Comparison of ENCODE assay signal across 15 mouse cellular contexts in genomic region chr9:106436566-106436965, GRCm38 (mm10). TPM values are rescaled to one million over a fixed set of nuclear protein-coding genes. Genes with fewer than 3 reads are reported as not detected.
DNase-seq lines count a peak whose midpoint lies in the region; ATAC-seq and TF ChIP-seq lines count a peak whose summit lies in the region.
"Had no signal": no experiment of that assay in that cellular context is flagged by ENCODE, and none has a peak within 500 bp of the region (broad histone marks: within the 10 kb centered on the region; RNA-seq: fewer than 3 reads in every experiment).

No protein-coding gene starts in this region.

- intact Hi-C loops in heart, postnatal 36 days (cut with DNase I) = no loop called here

- no peak for TF ChIP-seq POLR2A in bone marrow macrophage, adult 2 months (IDR thresholded peaks at IDR 0.05; ENCODE audit: borderline replicate concordance, low read depth, low read length)

- H3K4me3 ChIP-seq in heart, embryonic 13.5 days = no peak overlapping the region
- H3K4me3 ChIP-seq in midbrain, embryonic 13.5 days (replicated peaks) = no peak overlapping the region
- no peak overlapping the region for H3K4me3 ChIP-seq in midbrain, embryonic 15.5 days
- peak overlapping the region; percentile 68 for H3K4me3 ChIP-seq in bone marrow macrophage, adult 2 months (ENCODE audit: insufficient read depth, low read length)
- H3K4me3 ChIP-seq in liver, embryonic 15.5 days (replicated peaks) = no peak overlapping the region
- no peak overlapping the region for H3K4me3 ChIP-seq in hindbrain, embryonic 11.5 days (ENCODE audit: low read depth, low read length)
- H3K4me3 ChIP-seq: gastrocnemius, adult 2 months; heart, adult 2 months had no signal

- no peak for TF ChIP-seq CTCF in bone marrow macrophage, adult 2 months (IDR thresholded peaks at IDR 0.05; ENCODE audit: low read depth, low read length)

- H3K27me3 ChIP-seq in heart, embryonic 13.5 days (replicated peaks) = no peaks in the 10 kb centered on the region
- no peaks in the 10 kb centered on the region for H3K27me3 ChIP-seq in midbrain, embryonic 13.5 days
- H3K27me3 ChIP-seq in midbrain, embryonic 15.5 days (replicated peaks) = no peaks in the 10 kb centered on the region
- no peaks in the 10 kb centered on the region for H3K27me3 ChIP-seq in liver, embryonic 15.5 days
- H3K27me3 ChIP-seq in hindbrain, embryonic 11.5 days (ENCODE audit: control insufficient read depth, insufficient read depth, low read length) = no peaks in the 10 kb centered on the region

- ATAC-seq in heart, embryonic 13.5 days (ENCODE audit: extremely low read depth, insufficient number of reproducible peaks, low FRiP score, low TSS enrichment) = no peak
- ATAC-seq in midbrain, embryonic 13.5 days = no peak
- ATAC-seq in midbrain, embryonic 15.5 days (replicated peaks) = no peak
- ATAC-seq in liver, embryonic 15.5 days (ENCODE audit: insufficient read depth) = no peak
- ATAC-seq in hindbrain, embryonic 11.5 days (ENCODE audit: low FRiP score) = no peak
- ATAC-seq: inflammation-experienced regulatory T-cells, adult 6 months; lung, postnatal 0 days had no signal

- H3K4me1 ChIP-seq in heart, embryonic 13.5 days = peaks cover 33% of the 10 kb centered on the region
- H3K4me1 ChIP-seq in midbrain, embryonic 13.5 days (replicated peaks) = peaks cover 18% of the 10 kb centered on the region
- peaks cover 21% of the 10 kb centered on the region for H3K4me1 ChIP-seq in midbrain, embryonic 15.5 days
- H3K4me1 ChIP-seq in bone marrow macrophage, adult 2 months (ENCODE audit: control insufficient read depth, insufficient read depth, low read length) = peaks cover 8% of the 10 kb centered on the region
- peaks cover 72% of the 10 kb centered on the region for H3K4me1 ChIP-seq in liver, embryonic 15.5 days (replicated peaks)
- peaks cover 5% of the 10 kb centered on the region for H3K4me1 ChIP-seq in hindbrain, embryonic 11.5 days (replicated peaks; ENCODE audit: control insufficient read depth, insufficient read depth, low read length)

- 77% methylated on average over 9 of the region's 9 CpGs for WGBS in heart, embryonic 13.5 days
- WGBS in midbrain, embryonic 13.5 days = 80% methylated on average over 9 of the region's 9 CpGs
- WGBS in midbrain, embryonic 15.5 days = 82% methylated on average over 9 of the region's 9 CpGs
- WGBS in liver, embryonic 15.5 days (ENCODE audit: insufficient replicate concordance) = 73% methylated on average over 9 of the region's 9 CpGs
- 82% methylated on average over 9 of the region's 9 CpGs for WGBS in hindbrain, embryonic 11.5 days

- no peaks in the 10 kb centered on the region for H3K9me3 ChIP-seq in heart, embryonic 13.5 days
- H3K9me3 ChIP-seq in midbrain, embryonic 13.5 days = no peaks in the 10 kb centered on the region
- no peaks in the 10 kb centered on the region for H3K9me3 ChIP-seq in midbrain, embryonic 15.5 days
- no peaks in the 10 kb centered on the region for H3K9me3 ChIP-seq in liver, embryonic 15.5 days (replicated peaks)
- no peaks in the 10 kb centered on the region for H3K9me3 ChIP-seq in hindbrain, embryonic 11.5 days (ENCODE audit: control insufficient read depth, low read length)

- H3K9ac ChIP-seq in heart, embryonic 13.5 days = peak overlapping the region; percentile 76
- H3K9ac ChIP-seq in midbrain, embryonic 13.5 days (replicated peaks) = 0 out of 2 replicates have a peak overlapping the region, but pooled peaks have one; percentile 14
- no peak overlapping the region for H3K9ac ChIP-seq in midbrain, embryonic 15.5 days
- no peak overlapping the region for H3K9ac ChIP-seq in liver, embryonic 15.5 days
- no peak overlapping the region for H3K9ac ChIP-seq in hindbrain, embryonic 11.5 days (ENCODE audit: low read depth, low read length)

- DNase-seq in heart, postnatal 36 days = no peak
- DNase-seq in frontal cortex, postnatal 36 days (ENCODE audit: low spot score in 2 of 2) = no peak
- DNase-seq in hindbrain, embryonic 11.5 days (ENCODE audit: low spot score) = no peak
- DNase-seq: cerebellum, adult 2 months; gastrocnemius, adult 2 months; heart, adult 2 months; heart, postnatal 4 days; right cerebral cortex, postnatal 25 days had no signal

- H3K4me2 ChIP-seq in heart, embryonic 13.5 days = 0 out of 2 replicates have a peak overlapping the region, but pooled peaks have one; percentile 78
- H3K4me2 ChIP-seq in midbrain, embryonic 13.5 days (replicated peaks) = no peak overlapping the region
- no peak overlapping the region for H3K4me2 ChIP-seq in midbrain, embryonic 15.5 days
- H3K4me2 ChIP-seq in liver, embryonic 15.5 days = peak overlapping the region; percentile 80; the same call in 1 of the 2 replicates
- H3K4me2 ChIP-seq in hindbrain, embryonic 11.5 days (replicated peaks; ENCODE audit: low read depth, low read length) = no peak overlapping the region

- peaks cover 31% of the 10 kb centered on the region for H3K36me3 ChIP-seq in heart, embryonic 13.5 days
- peaks cover 38% of the 10 kb centered on the region for H3K36me3 ChIP-seq in midbrain, embryonic 13.5 days
- peaks cover 12% of the 10 kb centered on the region for H3K36me3 ChIP-seq in midbrain, embryonic 15.5 days (replicated peaks)
- peaks cover 29% of the 10 kb centered on the region for H3K36me3 ChIP-seq in liver, embryonic 15.5 days (replicated peaks)
- H3K36me3 ChIP-seq in hindbrain, embryonic 11.5 days (ENCODE audit: control insufficient read depth, insufficient read depth, low read length) = 0 out of 2 replicates have a peak, but pooled peaks cover 4% of the 10 kb centered on the region

- H3K27ac ChIP-seq in heart, embryonic 13.5 days (replicated peaks) = no peak overlapping the region
- H3K27ac ChIP-seq in midbrain, embryonic 13.5 days = no peak overlapping the region
- no peak overlapping the region for H3K27ac ChIP-seq in midbrain, embryonic 15.5 days
- no peak overlapping the region for H3K27ac ChIP-seq in bone marrow macrophage, adult 2 months (ENCODE audit: insufficient read depth, low read depth, low read length)
- no peak overlapping the region for H3K27ac ChIP-seq in liver, embryonic 15.5 days (replicated peaks)
- H3K27ac ChIP-seq in hindbrain, embryonic 11.5 days (ENCODE audit: low read depth, low read length) = no peak overlapping the region
- H3K27ac ChIP-seq: heart, adult 2 months had no signal

RNA-seq across cellular contexts. Expression of gene Acy1, which starts 1.6 kb away (rescaled TPM):
- 25.7 and 27.2 TPM in 2 replicates for polyA plus RNA-seq in heart, embryonic 13.5 days (2015; fragmentation: Nextera tagmentation; extraction: Ambion mirVana)
- total RNA-seq in heart, postnatal 36 days (2021) = 10 to 100 TPM; 24.9 to 27.0 TPM
- polyA plus RNA-seq in midbrain, embryonic 13.5 days (2015; fragmentation: Nextera tagmentation; extraction: Ambion mirVana) = 23.6 and 24.4 TPM in 2 replicates
- polyA plus RNA-seq in midbrain, embryonic 15.5 days (2015; fragmentation: Nextera tagmentation; extraction: Ambion mirVana) = 20.7 TPM in 2 replicates
- 1.3 and 1.6 TPM in 2 replicates for polyA plus RNA-seq in bone marrow macrophage, adult 2 months (2012; ENCODE audit: insufficient read depth, insufficient read length, missing spikeins)
- 32.4 and 35.5 TPM in 2 replicates for polyA plus RNA-seq in liver, embryonic 15.5 days (2015; fragmentation: Nextera tagmentation; extraction: Ambion mirVana)
- 26.4 and 30.3 TPM in 2 replicates for polyA plus RNA-seq in hindbrain, embryonic 11.5 days (2014; fragmentation: Nextera tagmentation; extraction: Ambion mirVana)

RNA-seq across cellular contexts. Expression of gene Rpl29, which starts 7.3 kb away (rescaled TPM):
- 659 and 696 TPM in 2 replicates for polyA plus RNA-seq in heart, embryonic 13.5 days (2015; fragmentation: Nextera tagmentation; extraction: Ambion mirVana)
- total RNA-seq in heart, postnatal 36 days (2021) = 100 to 1,000 TPM; 281 to 289 TPM
- 676 and 681 TPM in 2 replicates for polyA plus RNA-seq in midbrain, embryonic 13.5 days (2015; fragmentation: Nextera tagmentation; extraction: Ambion mirVana)
- 553 and 554 TPM in 2 replicates for polyA plus RNA-seq in midbrain, embryonic 15.5 days (2015; fragmentation: Nextera tagmentation; extraction: Ambion mirVana)
- 299 and 319 TPM in 2 replicates for polyA plus RNA-seq in bone marrow macrophage, adult 2 months (2012; ENCODE audit: insufficient read depth, insufficient read length, missing spikeins)
- polyA plus RNA-seq in liver, embryonic 15.5 days (2015; fragmentation: Nextera tagmentation; extraction: Ambion mirVana) = 454 and 516 TPM in 2 replicates
- polyA plus RNA-seq in hindbrain, embryonic 11.5 days (2014; fragmentation: Nextera tagmentation; extraction: Ambion mirVana) = 882 and 903 TPM in 2 replicates

RNA-seq across cellular contexts. Expression of gene Abhd14b, which starts 10.7 kb away (rescaled TPM):
- polyA plus RNA-seq in heart, embryonic 13.5 days (2015; fragmentation: Nextera tagmentation; extraction: Ambion mirVana) = 7.4 and 7.7 TPM in 2 replicates
- total RNA-seq in heart, postnatal 36 days (2021) = 1 to 10 TPM; 7.2 to 8.3 TPM
- polyA plus RNA-seq in midbrain, embryonic 13.5 days (2015; fragmentation: Nextera tagmentation; extraction: Ambion mirVana) = 5.8 and 6.0 TPM in 2 replicates
- 8.9 and 11.0 TPM in 2 replicates for polyA plus RNA-seq in midbrain, embryonic 15.5 days (2015; fragmentation: Nextera tagmentation; extraction: Ambion mirVana)
- 27.6 and 32.0 TPM in 2 replicates for polyA plus RNA-seq in bone marrow macrophage, adult 2 months (2012; ENCODE audit: insufficient read depth, insufficient read length, missing spikeins)
- 29.0 and 36.4 TPM in 2 replicates for polyA plus RNA-seq in liver, embryonic 15.5 days (2015; fragmentation: Nextera tagmentation; extraction: Ambion mirVana)
- polyA plus RNA-seq in hindbrain, embryonic 11.5 days (2014; fragmentation: Nextera tagmentation; extraction: Ambion mirVana) = 4.2 and 6.0 TPM in 2 replicates

RNA-seq across cellular contexts. Expression of gene Abhd14a, which starts 10.9 kb away (rescaled TPM):
- 44.8 and 53.3 TPM in 2 replicates for polyA plus RNA-seq in heart, embryonic 13.5 days (2015; fragmentation: Nextera tagmentation; extraction: Ambion mirVana)
- total RNA-seq in heart, postnatal 36 days (2021) = 10 to 100 TPM; 20.9 to 25.1 TPM
- polyA plus RNA-seq in midbrain, embryonic 13.5 days (2015; fragmentation: Nextera tagmentation; extraction: Ambion mirVana) = 40.2 and 43.0 TPM in 2 replicates
- polyA plus RNA-seq in midbrain, embryonic 15.5 days (2015; fragmentation: Nextera tagmentation; extraction: Ambion mirVana) = 71.2 and 71.3 TPM in 2 replicates
- polyA plus RNA-seq in bone marrow macrophage, adult 2 months (2012; ENCODE audit: insufficient read depth, insufficient read length, missing spikeins) = 5.4 and 8.3 TPM in 2 replicates
- polyA plus RNA-seq in liver, embryonic 15.5 days (2015; fragmentation: Nextera tagmentation; extraction: Ambion mirVana) = 20.2 and 22.0 TPM in 2 replicates
- polyA plus RNA-seq in hindbrain, embryonic 11.5 days (2014; fragmentation: Nextera tagmentation; extraction: Ambion mirVana) = 31.2 and 34.7 TPM in 2 replicates

RNA-seq across cellular contexts. Expression of gene Pcbp4, which starts 16.5 kb away (rescaled TPM):
- 82.0 and 85.0 TPM in 2 replicates for polyA plus RNA-seq in heart, embryonic 13.5 days (2015; fragmentation: Nextera tagmentation; extraction: Ambion mirVana)
- total RNA-seq in heart, postnatal 36 days (2021) = 10 to 100 TPM; 72.8 to 73.4 TPM
- polyA plus RNA-seq in midbrain, embryonic 13.5 days (2015; fragmentation: Nextera tagmentation; extraction: Ambion mirVana) = 280 and 309 TPM in 2 replicates
- 295 and 310 TPM in 2 replicates for polyA plus RNA-seq in midbrain, embryonic 15.5 days (2015; fragmentation: Nextera tagmentation; extraction: Ambion mirVana)
- polyA plus RNA-seq in bone marrow macrophage, adult 2 months (2012; ENCODE audit: insufficient read depth, insufficient read length, missing spikeins) = 17.8 and 19.5 TPM in 2 replicates
- polyA plus RNA-seq in liver, embryonic 15.5 days (2015; fragmentation: Nextera tagmentation; extraction: Ambion mirVana) = 7.4 and 9.1 TPM in 2 replicates
- polyA plus RNA-seq in hindbrain, embryonic 11.5 days (2014; fragmentation: Nextera tagmentation; extraction: Ambion mirVana) = 222 and 249 TPM in 2 replicates

Comparison
In these comparisons a context has a peak if more than half of its experiments do, and no peak if none do; other contexts are left out.
1. H3K9ac ChIP-seq: peak in heart, embryonic 13.5 days (single experiment) and midbrain, embryonic 13.5 days (single experiment); none in midbrain, embryonic 15.5 days (single experiment), liver, embryonic 15.5 days (single experiment) and hindbrain, embryonic 11.5 days (single experiment).
2. H3K4me2 ChIP-seq: peak in heart, embryonic 13.5 days (single experiment) and liver, embryonic 15.5 days (single experiment); none in midbrain, embryonic 13.5 days (single experiment), midbrain, embryonic 15.5 days (single experiment) and hindbrain, embryonic 11.5 days (single experiment).